25 mouse cellular contexts compared by ENCODE assay signal in genomic region chr12:87107357-87107977, GRCm38 (mm10). TPM values are rescaled to one million over a fixed set of nuclear protein-coding genes. Genes with fewer than 3 reads are reported as not detected.
A peak's percentile ranks its signal among the peaks of the same experiment; 100 is the strongest.
DNase-seq lines count a peak whose midpoint lies in the region; ATAC-seq lines count a peak whose summit lies in the region.
"Had no signal": no experiment of that assay in that cellular context is flagged by ENCODE, and none has a peak within 500 bp of the region (broad histone marks: within the 10 kb centered on the region; RNA-seq: fewer than 3 reads in every experiment).

No protein-coding gene starts in this region.

- H3K4me1 ChIP-seq in forebrain, embryonic 13.5 days = peaks cover under 1% of the 10 kb centered on the region; the same call in 1 of the 2 replicates
- no peaks in the 10 kb centered on the region; the same call in 1 of the 2 replicates for H3K4me1 ChIP-seq in forebrain, embryonic 11.5 days (replicated peaks; ENCODE audit: control insufficient read depth, insufficient read depth, low read length)
- H3K4me1 ChIP-seq in midbrain, embryonic 13.5 days (replicated peaks) = peaks cover 10% of the 10 kb centered on the region
- peaks cover 1% of the 10 kb centered on the region for H3K4me1 ChIP-seq in midbrain, embryonic 10.5 days
- no peaks in the 10 kb centered on the region for H3K4me1 ChIP-seq in midbrain, embryonic 16.5 days (ENCODE audit: control insufficient read depth, insufficient read depth, low read length)
- H3K4me1 ChIP-seq: stomach, embryonic 15.5 days had no signal

- no peak overlapping the region for H3K4me3 ChIP-seq in forebrain, embryonic 13.5 days
- no peak overlapping the region for H3K4me3 ChIP-seq in forebrain, embryonic 11.5 days (ENCODE audit: low read depth, low read length)
- no peak overlapping the region for H3K4me3 ChIP-seq in midbrain, embryonic 13.5 days (replicated peaks)
- H3K4me3 ChIP-seq in midbrain, embryonic 10.5 days = no peak overlapping the region
- no peak overlapping the region for H3K4me3 ChIP-seq in midbrain, embryonic 16.5 days (ENCODE audit: low read depth, low read length)
- H3K4me3 ChIP-seq: stomach, embryonic 15.5 days had no signal

- no peaks in the 10 kb centered on the region for H3K9me3 ChIP-seq in forebrain, embryonic 13.5 days (replicated peaks)
- no peaks in the 10 kb centered on the region for H3K9me3 ChIP-seq in forebrain, embryonic 11.5 days (ENCODE audit: control insufficient read depth, low read length)
- H3K9me3 ChIP-seq in midbrain, embryonic 13.5 days = no peaks in the 10 kb centered on the region
- no peaks in the 10 kb centered on the region for H3K9me3 ChIP-seq in midbrain, embryonic 10.5 days (replicated peaks)
- H3K9me3 ChIP-seq in midbrain, embryonic 16.5 days (replicated peaks; ENCODE audit: control insufficient read depth, low read length, poor library complexity, severe bottlenecking) = no peaks in the 10 kb centered on the region
- H3K9me3 ChIP-seq: stomach, embryonic 15.5 days had no signal

- ATAC-seq in forebrain, embryonic 13.5 days = peak; percentile 30; the same call in 1 of the 2 replicates
- ATAC-seq in forebrain, embryonic 11.5 days (replicated peaks; ENCODE audit: low FRiP score) = no peak
- ATAC-seq in midbrain, embryonic 13.5 days = peak; percentile 70
- peak; percentile 76 for ATAC-seq in midbrain, embryonic 16.5 days
- ATAC-seq: activated CD4-positive, CD25-positive, alpha-beta regulatory T cell, adult 4 months; inflammation-experienced regulatory T-cells, adult 6 months; Patski had no signal

- H3K36me3 ChIP-seq in forebrain, embryonic 13.5 days (ENCODE audit: poor library complexity, severe bottlenecking) = peaks cover 26% of the 10 kb centered on the region
- no peaks in the 10 kb centered on the region for H3K36me3 ChIP-seq in forebrain, embryonic 11.5 days (ENCODE audit: control insufficient read depth, insufficient read depth, low read length)
- peaks cover 26% of the 10 kb centered on the region for H3K36me3 ChIP-seq in midbrain, embryonic 13.5 days
- peaks cover 41% of the 10 kb centered on the region for H3K36me3 ChIP-seq in midbrain, embryonic 10.5 days
- H3K36me3 ChIP-seq in midbrain, embryonic 16.5 days (ENCODE audit: control insufficient read depth, insufficient read depth, low read length) = peaks cover 10% of the 10 kb centered on the region

- H3K27me3 ChIP-seq in forebrain, embryonic 13.5 days = peaks cover 7% of the 10 kb centered on the region
- H3K27me3 ChIP-seq in forebrain, embryonic 11.5 days (ENCODE audit: control insufficient read depth, insufficient read depth, low read length) = peaks cover 4% of the 10 kb centered on the region; the same call in 1 of the 2 replicates
- H3K27me3 ChIP-seq in midbrain, embryonic 13.5 days = peaks cover 13% of the 10 kb centered on the region
- peaks cover 16% of the 10 kb centered on the region for H3K27me3 ChIP-seq in midbrain, embryonic 10.5 days (ENCODE audit: low read depth, poor library complexity, severe bottlenecking)
- H3K27me3 ChIP-seq in midbrain, embryonic 16.5 days (ENCODE audit: control insufficient read depth, insufficient read depth, low read depth, low read length) = no peaks in the 10 kb centered on the region
- H3K27me3 ChIP-seq: Patski had no signal

- H3K9ac ChIP-seq in forebrain, embryonic 13.5 days = no peak overlapping the region
- H3K9ac ChIP-seq in forebrain, embryonic 11.5 days (ENCODE audit: low read length) = no peak overlapping the region
- no peak overlapping the region for H3K9ac ChIP-seq in midbrain, embryonic 13.5 days (replicated peaks)
- H3K9ac ChIP-seq in midbrain, embryonic 16.5 days (ENCODE audit: low read depth, low read length) = no peak overlapping the region
- H3K9ac ChIP-seq: lung, embryonic 14.5 days; stomach, embryonic 15.5 days had no signal

- H3K27ac ChIP-seq in forebrain, embryonic 13.5 days = no peak overlapping the region
- no peak overlapping the region for H3K27ac ChIP-seq in forebrain, embryonic 11.5 days (ENCODE audit: low read depth, low read length)
- peak overlapping the region; percentile 41; the same call in 1 of the 2 replicates for H3K27ac ChIP-seq in midbrain, embryonic 13.5 days
- H3K27ac ChIP-seq in midbrain, embryonic 10.5 days (replicated peaks) = no peak overlapping the region
- H3K27ac ChIP-seq in midbrain, embryonic 16.5 days (ENCODE audit: low read length) = no peak overlapping the region
- H3K27ac ChIP-seq: macrophage; stomach, embryonic 15.5 days had no signal

- no peak for DNase-seq in forebrain, embryonic 11.5 days (ENCODE audit: low spot score)
- DNase-seq in midbrain, embryonic 10.5 days (ENCODE audit: low spot score) = no peak
- peak; percentile 20 for DNase-seq in forelimb bud, embryonic 11.5 days (ENCODE audit: low read depth, low spot score)
- no peak for DNase-seq in urinary bladder, adult 2 months (ENCODE audit: low spot score)
- DNase-seq in left cerebral cortex, adult 11 months (ENCODE audit: low spot score) = no peak
- DNase-seq: adrenal gland, postnatal 14 days; B cell, adult 2 months; cerebellum, adult 9-10 months; gastrocnemius, postnatal 25 days; kidney, adult 9 months; kidney, postnatal 36 days; layer of hippocampus, adult 9-11 months; lung, embryonic 14.5 days; right cerebral cortex, adult 18-20 months; spleen, adult 18-20 months had no signal

- 22% methylated on average over 3 of the region's 3 CpGs for WGBS in forebrain, embryonic 13.5 days
- WGBS in forebrain, embryonic 11.5 days = 19% methylated on average over 3 of the region's 3 CpGs
- WGBS in midbrain, embryonic 13.5 days = 26% methylated on average over 3 of the region's 3 CpGs
- WGBS in midbrain, embryonic 10.5 days = 45% methylated on average over 3 of the region's 3 CpGs
- 27% methylated on average over 3 of the region's 3 CpGs for WGBS in midbrain, embryonic 16.5 days

- no peak overlapping the region for H3K4me2 ChIP-seq in forebrain, embryonic 13.5 days
- H3K4me2 ChIP-seq in forebrain, embryonic 11.5 days (ENCODE audit: low read depth, low read length, severe bottlenecking) = no peak overlapping the region
- H3K4me2 ChIP-seq in midbrain, embryonic 13.5 days (replicated peaks) = no peak overlapping the region
- no peak overlapping the region for H3K4me2 ChIP-seq in midbrain, embryonic 16.5 days (ENCODE audit: low read length)
- H3K4me2 ChIP-seq: liver, embryonic 11.5 days; lung, embryonic 14.5 days; stomach, embryonic 15.5 days had no signal

RNA-seq across cellular contexts. Expression of gene Ngb, which starts 5.1 kb away (rescaled TPM):
- 0.66 and 1.0 TPM in 2 replicates for polyA plus RNA-seq in forebrain, embryonic 13.5 days (2015; fragmentation: Nextera tagmentation; extraction: Ambion mirVana)
- 0.49 and 0.84 TPM in 2 replicates for polyA plus RNA-seq in forebrain, embryonic 11.5 days (2014; fragmentation: Nextera tagmentation; extraction: Ambion mirVana)
- polyA plus RNA-seq in midbrain, embryonic 13.5 days (2015; fragmentation: Nextera tagmentation; extraction: Ambion mirVana) = 1.3 and 1.6 TPM in 2 replicates
- polyA plus RNA-seq in midbrain, embryonic 10.5 days (2016; fragmentation: Nextera tagmentation; extraction: Ambion mirVana) = 0.32 and 0.62 TPM in 2 replicates
- 8.5 and 10.8 TPM in 2 replicates for polyA plus RNA-seq in midbrain, embryonic 16.5 days (2015; fragmentation: Nextera tagmentation; extraction: Ambion mirVana)
- 62.6 and 64.4 TPM in 2 replicates for polyA plus RNA-seq in urinary bladder, adult 2 months (2012; rRNA removed)
- polyA plus RNA-seq: heart, postnatal 0 days; inflammation-experienced regulatory T-cells, adult 6 months; liver, embryonic 11.5 days had no signal

RNA-seq across cellular contexts. Expression of gene Gstz1, which starts 39.5 kb away (rescaled TPM):
- polyA plus RNA-seq in forebrain, embryonic 13.5 days (2015; fragmentation: Nextera tagmentation; extraction: Ambion mirVana) = 27.2 and 29.5 TPM in 2 replicates
- polyA plus RNA-seq in forebrain, embryonic 11.5 days (2014; fragmentation: Nextera tagmentation; extraction: Ambion mirVana) = 29.7 and 34.0 TPM in 2 replicates
- 29.9 and 32.5 TPM in 2 replicates for polyA plus RNA-seq in midbrain, embryonic 13.5 days (2015; fragmentation: Nextera tagmentation; extraction: Ambion mirVana)
- 33.0 and 34.3 TPM in 2 replicates for polyA plus RNA-seq in midbrain, embryonic 10.5 days (2016; fragmentation: Nextera tagmentation; extraction: Ambion mirVana)
- polyA plus RNA-seq in midbrain, embryonic 16.5 days (2015; fragmentation: Nextera tagmentation; extraction: Ambion mirVana) = 25.1 and 31.5 TPM in 2 replicates
- polyA plus RNA-seq in urinary bladder, adult 2 months (2012; rRNA removed) = 70.0 and 90.4 TPM in 2 replicates

RNA-seq across cellular contexts. Expression of gene Pomt2, which starts 40.3 kb away (rescaled TPM):
- 10.5 and 12.0 TPM in 2 replicates for polyA plus RNA-seq in forebrain, embryonic 13.5 days (2015; fragmentation: Nextera tagmentation; extraction: Ambion mirVana)
- 18.6 and 18.8 TPM in 2 replicates for polyA plus RNA-seq in forebrain, embryonic 11.5 days (2014; fragmentation: Nextera tagmentation; extraction: Ambion mirVana)
- 13.2 and 14.3 TPM in 2 replicates for polyA plus RNA-seq in midbrain, embryonic 13.5 days (2015; fragmentation: Nextera tagmentation; extraction: Ambion mirVana)
- 16.5 and 17.7 TPM in 2 replicates for polyA plus RNA-seq in midbrain, embryonic 10.5 days (2016; fragmentation: Nextera tagmentation; extraction: Ambion mirVana)
- polyA plus RNA-seq in midbrain, embryonic 16.5 days (2015; fragmentation: Nextera tagmentation; extraction: Ambion mirVana) = 15.6 and 16.1 TPM in 2 replicates
- 13.6 and 13.9 TPM in 2 replicates for polyA plus RNA-seq in urinary bladder, adult 2 months (2012; rRNA removed)
